Mouse (Mus musculus) cerebellum, postnatal 25 days (tissue): ENCODE results near the gene Olfr615.
"Not testable (repeated sequence)": the region's sequence is repeated elsewhere in the genome, so short reads cannot be mapped to it uniquely, and the experiment has no call there.

Experiments used
- DNase-seq, 2 experiments: peaks; one replicate each; pipeline ENCODE4 v3.0.0; 2021; ENCODE audit warnings: mixed read lengths in 2 of 2

Olfr615 gene

DNA sequence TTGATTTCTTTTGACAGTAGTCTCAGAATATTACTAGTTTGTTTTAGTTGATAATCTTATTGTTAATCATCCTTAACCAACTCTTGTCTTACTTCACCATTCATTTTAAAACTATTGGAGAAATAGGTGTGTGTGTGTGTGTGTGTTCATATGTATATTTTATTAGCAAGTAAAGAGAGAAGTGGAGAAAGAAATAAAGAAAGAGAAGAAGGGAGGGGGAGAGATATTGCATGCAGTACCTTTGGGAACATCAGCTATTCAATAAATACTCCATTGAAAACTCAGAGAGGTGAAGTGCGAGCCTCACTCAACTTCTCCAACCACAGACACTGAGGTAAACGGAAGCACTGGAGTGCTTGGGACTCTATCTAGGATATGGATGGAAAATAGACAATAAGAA is at the start of gene Olfr615:
Gene Olfr615 (plus strand): TSS at position 301 of the 400 bp plus-strand sequence.
- no peak for DNase-seq

DNA sequence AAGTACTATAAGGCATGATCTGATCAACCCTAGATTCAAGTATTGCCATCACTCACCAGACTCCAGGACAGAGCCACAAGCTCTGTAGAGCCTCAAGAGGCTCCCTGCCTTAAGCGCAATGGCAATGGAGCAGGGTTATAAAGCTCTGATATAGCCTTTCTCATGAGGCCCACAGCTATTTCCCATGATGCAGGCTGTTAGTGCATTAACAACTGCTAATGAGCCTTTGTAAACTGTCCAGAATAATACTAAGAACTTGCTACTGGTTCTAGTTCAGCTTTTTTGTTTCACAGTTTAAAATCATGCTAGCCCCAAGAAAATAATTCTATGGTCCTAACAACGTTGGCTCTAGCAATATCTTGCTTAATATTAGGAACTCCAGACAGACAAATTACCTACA is 43.9 kb upstream of the Olfr615 start, which contains the start of gene Olfr610:
Gene Olfr610 (minus strand): TSS at position 101 of the 400 bp plus-strand sequence.
- no peak for DNase-seq

DNA sequence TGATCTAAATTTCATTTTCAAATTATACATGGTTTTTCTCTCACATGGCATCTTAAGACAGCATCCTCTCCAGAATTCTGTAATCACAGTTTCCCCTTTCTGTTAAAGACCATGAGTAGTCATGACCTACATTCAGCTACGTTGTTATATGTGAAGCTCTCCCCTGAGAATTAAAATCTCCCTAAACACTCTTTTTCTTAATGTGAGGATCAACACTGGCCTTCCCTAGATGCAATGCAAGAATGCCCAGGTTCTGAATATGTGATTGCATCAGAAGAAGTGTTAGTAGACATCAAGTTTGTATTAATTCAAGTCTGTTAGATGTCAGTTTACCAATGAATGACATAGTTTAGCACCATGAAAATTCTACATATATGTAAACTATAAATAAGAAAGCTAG is 35.1 kb upstream of the Olfr615 start, which contains the start of gene Olfr611:
Gene Olfr611 (minus strand): TSS at position 101 of the 400 bp plus-strand sequence.
- not testable (repeated sequence) for DNase-seq

DNA sequence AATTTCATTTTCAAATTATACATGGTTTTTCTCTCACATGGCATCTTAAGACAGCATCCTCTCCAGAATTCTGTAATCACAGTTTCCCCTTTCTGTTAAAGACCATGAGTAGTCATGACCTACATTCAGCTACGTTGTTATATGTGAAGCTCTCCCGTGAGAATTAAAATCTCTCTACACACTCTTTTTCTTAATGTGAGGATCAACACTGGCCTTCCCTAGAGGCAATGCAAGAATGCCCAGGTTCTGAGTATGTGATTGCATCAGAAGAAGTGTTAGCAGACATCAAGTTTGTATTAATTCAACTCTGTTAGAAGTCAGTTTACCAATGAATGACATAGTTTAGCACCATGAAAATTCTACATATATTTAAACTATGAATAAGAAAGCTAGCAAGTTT is 13.3 kb upstream of the Olfr615 start, which contains the start of gene Olfr612:
Gene Olfr612 (minus strand): TSS at position 101 of the 400 bp plus-strand sequence.
- DNase-seq: not testable (repeated sequence)

DNA sequence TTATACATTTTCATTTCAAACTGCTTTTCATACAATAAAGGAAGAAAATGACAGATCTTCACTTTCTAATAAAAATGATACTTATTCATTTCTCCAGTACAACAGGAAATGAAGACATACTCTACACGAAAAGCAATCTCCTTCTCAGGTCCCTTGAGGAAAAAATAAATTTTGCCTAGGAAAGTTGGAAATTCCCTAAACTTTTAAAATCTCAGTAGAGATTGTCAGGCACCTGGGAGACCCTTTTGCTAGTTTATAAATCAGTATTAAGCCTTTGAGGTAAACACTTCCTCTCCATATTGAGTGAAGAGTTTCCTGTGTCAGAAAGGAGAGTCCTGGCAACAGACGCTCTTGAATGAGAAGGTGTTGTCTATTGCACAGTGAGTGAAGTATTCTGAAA is 8.1 kb upstream of the Olfr615 start, which contains the start of gene Olfr613:
Gene Olfr613 (plus strand): TSS at position 301 of the 400 bp plus-strand sequence.
- no peak for DNase-seq

DNA sequence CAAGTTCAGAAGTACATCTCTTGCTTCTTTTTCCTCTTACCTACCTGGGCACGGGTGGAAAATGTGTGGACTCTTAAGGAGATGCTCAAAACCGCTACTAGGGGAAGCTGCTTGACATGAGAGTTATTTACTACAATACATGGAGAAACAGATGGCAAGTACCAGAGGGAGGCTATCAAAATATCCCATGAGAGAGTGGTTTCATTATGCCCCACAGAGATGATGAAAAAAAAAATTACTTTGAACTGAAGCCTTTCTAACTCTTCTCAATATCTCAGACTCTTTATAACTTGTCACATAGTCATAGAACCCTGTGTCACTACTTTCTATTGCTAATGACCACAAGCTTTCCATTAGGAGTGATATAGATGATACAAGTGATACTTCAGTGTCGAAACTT is 13.2 kb downstream of the Olfr615 start, which contains the start of gene Olfr616:
Gene Olfr616 (minus strand): TSS at position 101 of the 400 bp plus-strand sequence.
- DNase-seq: no peak

DNA sequence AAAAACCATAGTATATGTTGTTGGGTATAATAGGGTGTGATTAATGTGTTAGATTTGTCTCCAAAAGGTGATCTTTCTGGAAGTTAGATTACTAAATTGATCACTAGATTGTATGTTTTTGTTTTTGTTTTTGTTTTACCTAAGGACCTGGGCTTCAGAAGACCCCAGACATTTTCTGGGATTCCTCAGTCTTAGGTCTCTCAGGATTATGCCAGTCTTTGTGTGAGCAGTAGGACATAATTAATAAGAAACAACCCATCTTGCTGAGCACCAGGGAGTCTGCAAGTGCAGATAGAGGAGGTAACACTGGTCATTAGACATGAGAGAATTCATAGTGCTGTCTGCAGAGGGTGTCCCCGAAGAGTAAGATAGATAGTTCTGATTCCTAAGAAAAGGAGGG is 16.9 kb downstream of the Olfr615 start, which contains the start of gene Olfr617:
Gene Olfr617 (plus strand): TSS at position 301 of the 400 bp plus-strand sequence.
- DNase-seq: no peak

DNA sequence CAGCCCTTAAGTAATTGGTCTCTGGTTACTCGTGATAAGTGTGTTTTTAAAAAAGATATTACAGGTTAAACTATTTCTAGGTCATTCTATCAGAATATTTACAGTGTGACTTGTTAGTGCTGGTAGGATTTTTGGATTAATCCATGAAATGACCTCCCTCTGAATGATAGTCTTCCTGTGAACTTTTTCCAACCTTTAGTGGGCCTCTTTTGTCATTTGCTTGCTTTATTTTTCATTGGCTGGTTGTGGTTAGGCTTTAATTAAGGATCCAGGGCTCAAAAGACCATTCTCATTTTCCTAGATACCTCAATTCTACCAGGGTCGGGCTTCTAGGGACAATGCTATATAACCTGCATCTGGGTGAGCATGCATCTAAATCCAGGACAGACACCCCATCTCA is 33.9 kb downstream of the Olfr615 start, which contains the start of gene Olfr618:
Gene Olfr618 (plus strand): TSS at position 301 of the 400 bp plus-strand sequence.
- DNase-seq: no peak

DNA sequence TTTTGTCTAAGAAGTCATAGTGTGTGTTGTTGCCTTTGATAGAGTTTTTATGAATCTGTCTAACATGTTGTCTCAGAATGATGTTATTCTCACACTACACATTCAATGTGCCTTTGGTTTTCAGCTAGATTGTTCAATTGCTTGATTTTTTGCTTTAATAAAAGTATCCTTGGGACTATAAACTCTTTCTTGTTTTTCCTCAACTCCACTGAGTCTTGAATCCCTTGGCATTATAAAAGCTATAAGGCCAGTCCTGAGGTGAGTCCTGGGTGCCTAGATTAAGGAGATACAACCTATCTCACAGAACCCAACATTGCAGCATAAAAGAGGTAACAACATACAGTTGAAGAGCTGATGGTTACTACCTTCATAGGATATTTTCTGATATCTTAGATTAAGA is 44.4 kb downstream of the Olfr615 start, which contains the start of gene Olfr619:
Gene Olfr619 (plus strand): TSS at position 301 of the 400 bp plus-strand sequence.
- DNase-seq: no peak

DNA sequence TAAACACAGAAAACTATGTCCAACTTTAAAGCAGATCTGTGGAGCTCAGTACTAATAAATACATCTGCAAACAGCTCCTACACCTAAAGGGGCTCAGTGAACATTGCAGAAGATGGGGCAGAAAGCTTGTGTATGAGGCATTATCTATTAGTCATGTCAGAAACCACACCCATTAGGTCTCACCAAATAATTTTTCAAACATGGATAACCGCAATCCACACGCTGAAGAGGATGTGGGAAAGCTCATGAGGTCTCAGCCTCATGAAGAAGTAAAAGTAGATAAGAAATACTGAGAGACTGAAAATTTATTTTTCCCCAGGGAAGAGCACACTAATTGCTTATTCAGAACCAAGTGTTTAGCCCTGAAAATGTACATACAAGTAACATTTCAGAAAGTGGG is 51.5 kb downstream of the Olfr615 start:
- no peak for DNase-seq

DNA sequence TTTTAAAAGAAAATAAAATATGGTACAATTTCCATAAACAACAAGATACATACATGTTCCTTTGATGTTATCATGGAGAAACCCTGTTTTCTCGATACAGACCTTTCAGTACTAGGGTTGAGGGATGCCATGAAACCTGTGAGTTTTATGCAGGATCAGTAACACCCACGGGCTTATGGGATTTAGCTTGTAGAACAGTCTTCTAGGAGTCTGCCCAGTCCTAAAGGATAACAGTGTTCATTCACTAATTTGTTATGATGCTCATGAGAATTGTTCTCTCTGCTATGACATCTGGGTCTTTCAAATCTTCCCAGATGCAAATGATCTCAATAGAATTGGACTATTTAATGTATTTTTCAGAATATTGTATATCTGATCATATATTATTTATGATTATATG is 56.6 kb downstream of the Olfr615 start, which contains the start of gene Olfr620:
Gene Olfr620 (minus strand): TSS at position 101 of the 400 bp plus-strand sequence.
- no peak for DNase-seq
